Mouse (Mus musculus): Measurements from ENCODE around the gene Bcl2l11. TPM values are rescaled to one million over a fixed set of nuclear protein-coding genes. Genes with fewer than 3 reads are reported as not detected.
A peak's percentile ranks its signal among the peaks of the same experiment; 100 is the strongest.

The Bcl2l11 gene
- total and polyA plus RNA-seq, 3 experiments, result 2.3 to 6.3 TPM; not detected in 1

DNA sequence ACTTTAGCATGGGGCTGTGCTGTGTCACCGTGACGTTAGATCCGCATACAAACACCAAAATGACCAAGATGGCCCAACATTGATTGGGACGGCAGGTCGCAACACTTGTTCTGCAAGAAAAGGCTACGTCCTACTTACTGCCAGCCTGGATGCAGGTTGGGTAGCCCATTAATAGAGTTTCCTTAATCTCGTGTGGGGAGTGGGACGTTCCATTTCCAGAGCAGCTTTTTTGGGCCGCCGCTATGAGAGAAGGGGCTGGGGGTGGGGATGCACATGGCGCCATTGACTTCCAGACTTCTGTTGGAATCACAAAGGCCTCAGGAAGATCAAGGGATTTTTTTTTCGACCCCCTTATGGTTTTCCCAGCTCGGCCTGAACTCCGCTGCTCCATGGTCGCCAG, 1.1 kb upstream of the Bcl2l11 start:
- no peaks in the 10 kb centered on the region for H3K79me2 ChIP-seq (ENCODE audit: control insufficient read depth, insufficient read depth, low read length, poor library complexity)
- no peaks in the 10 kb centered on the region for H3K27me3 ChIP-seq (ENCODE audit: control insufficient read depth in 1 of 2, insufficient read depth in 2 of 2, low read length in 2 of 2)
- no peak overlapping the region for H3K4me3 ChIP-seq (ENCODE audit: control insufficient read depth in 1 of 2, insufficient read depth in 1 of 2, low read depth in 2 of 2, low read length in 2 of 2)
- TF ChIP-seq CHD1 (IDR thresholded peaks at IDR 0.05; ENCODE audit: low read depth, low read length) (no peak), TBP (IDR thresholded peaks at IDR 0.05; ENCODE audit: low read depth, low read length) (no peak), POLR2A (IDR thresholded peaks at IDR 0.05; ENCODE audit: control insufficient read depth in 1 of 2, insufficient read depth in 1 of 2, low read depth in 1 of 2, low read length in 2 of 2, poor library complexity in 1 of 2) (no peak), NRF1 (IDR thresholded peaks at IDR 0.05; ENCODE audit: insufficient read depth, low read depth, low read length, poor library complexity, severe bottlenecking) (no peak), EP300 (IDR thresholded peaks at IDR 0.05; ENCODE audit: low read depth in 1 of 2, low read length in 2 of 2) (no peak)
- H3K9me3 ChIP-seq (replicated peaks; ENCODE audit: insufficient read depth, low read length), result no peaks in the 10 kb centered on the region
- H3K4me1 ChIP-seq (ENCODE audit: control insufficient read depth in 1 of 2, insufficient read depth in 2 of 2, low read length in 2 of 2), result peaks cover 0 to 5% of the 10 kb centered on the region in 2 experiments; a peak in 1 of 4 replicates
- H3K27ac ChIP-seq (ENCODE audit: control insufficient read depth, low read depth, low read length), result no peak overlapping the region
- no peaks in the 10 kb centered on the region; a peak in 1 of 4 replicates for H3K36me3 ChIP-seq (ENCODE audit: control insufficient read depth in 1 of 2, insufficient read depth in 2 of 2, low read length in 2 of 2)
- no peak overlapping the region for H3K9ac ChIP-seq (ENCODE audit: control insufficient read depth, low read depth, low read length, poor library complexity, severe bottlenecking)
- no peak for DNase-seq (ENCODE audit: low read depth, low spot score)

DNA sequence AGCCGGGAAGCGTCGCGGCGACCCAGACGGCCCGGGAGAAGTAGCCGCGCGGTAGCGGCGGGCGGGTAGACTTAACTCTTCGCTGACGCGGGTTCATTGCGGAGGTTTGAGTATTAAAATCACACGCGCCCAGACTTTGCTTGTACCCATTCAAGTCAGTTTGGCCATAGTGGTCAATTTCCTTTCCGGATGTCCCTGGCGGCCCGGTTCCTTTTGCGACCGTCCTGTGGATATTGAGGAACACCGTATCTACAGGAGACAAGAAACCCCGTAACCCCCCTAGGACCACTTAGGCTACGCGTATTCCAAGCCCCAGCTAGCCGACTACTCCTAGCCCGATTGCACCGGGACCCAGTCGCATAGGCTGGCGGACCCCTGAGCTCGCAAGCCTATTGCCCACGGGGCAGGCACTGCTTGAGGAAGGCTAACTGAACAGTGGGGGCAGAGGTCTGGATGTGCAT, 783 bp downstream of the Bcl2l11 start:
- no peaks in the 10 kb centered on the region for H3K9me3 ChIP-seq (replicated peaks; ENCODE audit: insufficient read depth, low read length)
- H3K79me2 ChIP-seq (ENCODE audit: control insufficient read depth, insufficient read depth, low read length, poor library complexity), result no peaks in the 10 kb centered on the region
- H3K4me1 ChIP-seq (ENCODE audit: control insufficient read depth in 1 of 2, insufficient read depth in 2 of 2, low read length in 2 of 2), result peaks cover 0 to 5% of the 10 kb centered on the region in 2 experiments; a peak in 1 of 4 replicates
- H3K9ac ChIP-seq (ENCODE audit: control insufficient read depth, low read depth, low read length, poor library complexity, severe bottlenecking), result peak overlapping the region; percentile 77
- no peak for DNase-seq (ENCODE audit: low read depth, low spot score)
- TF ChIP-seq KAT2A (conservative IDR thresholded peaks at IDR 0.05; ENCODE audit: low read depth, low read length), result no peak
- no peak for TF ChIP-seq POLR2AphosphoS5 (IDR thresholded peaks at IDR 0.05; ENCODE audit: borderline replicate concordance, low read depth, low read length)
- no peak for TF ChIP-seq MAX (IDR thresholded peaks at IDR 0.05; ENCODE audit: low read length)
- no peak for TF ChIP-seq CHD1 (IDR thresholded peaks at IDR 0.05; ENCODE audit: low read depth, low read length)
- TF ChIP-seq ZC3H11A (IDR thresholded peaks at IDR 0.05; ENCODE audit: low read depth, low read length), result no peak
- no peak for TF ChIP-seq TBP (IDR thresholded peaks at IDR 0.05; ENCODE audit: low read depth, low read length)
- no peak for TF ChIP-seq RCOR1 (IDR thresholded peaks at IDR 0.05; ENCODE audit: low read depth, low read length)
- TF ChIP-seq TCF12 (IDR thresholded peaks at IDR 0.05; ENCODE audit: low read depth, low read length), result no peak
- TF ChIP-seq CTCF (IDR thresholded peaks at IDR 0.05 in 2 of 3, conservative IDR thresholded peaks at IDR 0.05 in 1 of 3; ENCODE audit: control insufficient read depth in 1 of 3, insufficient read depth in 1 of 3, low read depth in 2 of 3, low read length in 3 of 3, poor library complexity in 1 of 3, severe bottlenecking in 1 of 3), result no peak
- TF ChIP-seq POLR2AphosphoS2 (IDR thresholded peaks at IDR 0.05; ENCODE audit: low read length), result no peak
- no peaks in the 10 kb centered on the region for H3K27me3 ChIP-seq (ENCODE audit: control insufficient read depth in 1 of 2, insufficient read depth in 2 of 2, low read length in 2 of 2)
- H3K4me3 ChIP-seq (ENCODE audit: control insufficient read depth in 1 of 2, insufficient read depth in 1 of 2, low read depth in 2 of 2, low read length in 2 of 2), result peak overlapping the region; percentile 95 to 99
- H3K27ac ChIP-seq (ENCODE audit: control insufficient read depth, low read depth, low read length), result no peak overlapping the region; the same call in 1 of the 2 replicates
- no peaks in the 10 kb centered on the region; a peak in 1 of 4 replicates for H3K36me3 ChIP-seq (ENCODE audit: control insufficient read depth in 1 of 2, insufficient read depth in 2 of 2, low read length in 2 of 2)

DNA sequence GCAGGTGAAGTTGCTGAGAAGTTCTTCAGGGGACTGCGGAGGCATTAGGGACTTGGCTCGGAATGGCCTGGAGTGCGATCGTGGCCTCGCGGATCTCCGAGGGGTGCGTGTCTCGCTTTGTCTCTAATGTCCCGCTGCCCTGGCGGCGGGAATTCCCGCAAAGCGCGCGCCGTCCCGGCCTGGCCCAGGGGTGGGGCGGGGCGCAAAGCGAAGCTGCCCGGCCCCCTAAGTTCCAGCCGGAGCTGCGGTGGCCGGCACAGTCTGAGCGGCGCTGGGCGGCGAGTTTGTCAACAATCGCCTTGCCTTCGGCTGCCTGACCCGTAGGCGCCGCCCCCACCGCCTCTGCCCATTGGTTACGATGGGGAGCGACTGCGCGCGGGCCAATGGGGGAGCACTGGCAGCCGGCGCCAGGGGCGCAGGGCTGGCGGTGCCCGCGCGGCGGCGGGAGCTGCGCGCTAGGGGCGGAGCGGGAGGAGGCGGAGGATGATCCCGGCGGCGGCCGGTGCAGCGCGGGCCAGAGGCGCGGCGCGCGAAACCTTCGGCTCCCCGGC, 1.4 kb downstream of the Bcl2l11 start:
- H3K27me3 ChIP-seq (ENCODE audit: control insufficient read depth in 1 of 2, insufficient read depth in 2 of 2, low read length in 2 of 2), result no peaks in the 10 kb centered on the region
- H3K36me3 ChIP-seq (ENCODE audit: control insufficient read depth in 1 of 2, insufficient read depth in 2 of 2, low read length in 2 of 2), result no peaks in the 10 kb centered on the region; a peak in 1 of 4 replicates
- no peak overlapping the region; the same call in 1 of the 2 replicates for H3K27ac ChIP-seq (ENCODE audit: control insufficient read depth, low read depth, low read length)
- H3K79me2 ChIP-seq (ENCODE audit: control insufficient read depth, insufficient read depth, low read length, poor library complexity), result no peaks in the 10 kb centered on the region
- H3K9me3 ChIP-seq (replicated peaks; ENCODE audit: insufficient read depth, low read length), result no peaks in the 10 kb centered on the region
- peak overlapping the region; percentile 95 to 99 for H3K4me3 ChIP-seq (ENCODE audit: control insufficient read depth in 1 of 2, insufficient read depth in 1 of 2, low read depth in 2 of 2, low read length in 2 of 2)
- DNase-seq (ENCODE audit: low read depth, low spot score), result peak; percentile 94
- H3K9ac ChIP-seq (ENCODE audit: control insufficient read depth, low read depth, low read length, poor library complexity, severe bottlenecking), result peak overlapping the region; percentile 77
- 0 out of 4 replicates have a peak, but pooled peaks cover 0 to 4% of the 10 kb centered on the region in 2 experiments for H3K4me1 ChIP-seq (ENCODE audit: control insufficient read depth in 1 of 2, insufficient read depth in 2 of 2, low read length in 2 of 2)
- TF ChIP-seq UBTF (IDR thresholded peaks at IDR 0.05; ENCODE audit: borderline replicate concordance, insufficient read depth, low read depth, low read length) (no peak), KAT2A (conservative IDR thresholded peaks at IDR 0.05; ENCODE audit: low read depth, low read length) (no peak), BHLHE40 (IDR thresholded peaks at IDR 0.05; ENCODE audit: borderline replicate concordance, low read depth, low read length) (no peak), CHD2 (IDR thresholded peaks at IDR 0.05; ENCODE audit: low read length) (no peak), POLR2AphosphoS2 (IDR thresholded peaks at IDR 0.05; ENCODE audit: low read length) (no peak), SMC3 (IDR thresholded peaks at IDR 0.05; ENCODE audit: low read depth, low read length) (no peak; the same call in 1 of the 2 replicates), MXI1 (IDR thresholded peaks at IDR 0.05; ENCODE audit: low read depth, low read length) (peak; percentile 68; the same call in 1 of the 2 replicates), RAD21 (IDR thresholded peaks at IDR 0.05; ENCODE audit: low read depth, low read length) (no peak; the same call in 1 of the 2 replicates), ZC3H11A (IDR thresholded peaks at IDR 0.05; ENCODE audit: low read depth, low read length) (no peak), POLR2A (IDR thresholded peaks at IDR 0.05; ENCODE audit: control insufficient read depth in 1 of 2, insufficient read depth in 1 of 2, low read depth in 1 of 2, low read length in 2 of 2, poor library complexity in 1 of 2) (peak in 1 of 2 experiments; percentile 13; a peak in 1 of 4 replicates), NRF1 (IDR thresholded peaks at IDR 0.05; ENCODE audit: insufficient read depth, low read depth, low read length, poor library complexity, severe bottlenecking) (peak; percentile 59; the same call in 1 of the 2 replicates), CHD1 (IDR thresholded peaks at IDR 0.05; ENCODE audit: low read depth, low read length) (no peak), USF2 (IDR thresholded peaks at IDR 0.05; ENCODE audit: borderline replicate concordance in 1 of 2, insufficient read depth in 1 of 2, low read depth in 1 of 2, low read length in 2 of 2) (no peak), RCOR1 (IDR thresholded peaks at IDR 0.05; ENCODE audit: low read depth, low read length) (no peak), MYC (IDR thresholded peaks at IDR 0.05; ENCODE audit: low read depth, low read length) (no peak), CTCF (IDR thresholded peaks at IDR 0.05 in 2 of 3, conservative IDR thresholded peaks at IDR 0.05 in 1 of 3; ENCODE audit: control insufficient read depth in 1 of 3, insufficient read depth in 1 of 3, low read depth in 2 of 3, low read length in 3 of 3, poor library complexity in 1 of 3, severe bottlenecking in 1 of 3) (no peak)
